Mouse (Mus musculus): Measurements from ENCODE around the gene Mapt. TPM values are rescaled to one million over a fixed set of nuclear protein-coding genes. Genes with fewer than 3 reads are reported as not detected.
A peak's percentile ranks its signal among the peaks of the same experiment; 100 is the strongest.

Gene Mapt
- total and polyA plus RNA-seq, 3 experiments: 30.1 to 91.6 (median 77.9) TPM

GRCm38 (mm10) chr11:104190008-104190407 lies 41.2 kb upstream of the Mapt start:
- TF ChIP-seq CTCF (IDR thresholded peaks at IDR 0.05): no peak
- H3K27ac ChIP-seq: no peak overlapping the region
- no peak overlapping the region for H3K4me3 ChIP-seq
- intact Hi-C loops (cut with DNase I): no loop called here
- H3K36me3 ChIP-seq (ENCODE audit: control insufficient read depth, insufficient read depth, low read length): no peaks in the 10 kb centered on the region
- H3K27me3 ChIP-seq (ENCODE audit: control insufficient read depth, insufficient read depth, low read length): no peaks in the 10 kb centered on the region
- no peaks in the 10 kb centered on the region for H3K79me2 ChIP-seq (replicated peaks; ENCODE audit: control insufficient read depth, insufficient read depth, low read length)
- 57% methylated on average over 2 of the region's 2 CpGs for WGBS
- H3K4me1 ChIP-seq (ENCODE audit: control insufficient read depth, insufficient read depth, low read length): no peaks in the 10 kb centered on the region
- DNase-seq: no peak
- H3K9ac ChIP-seq (ENCODE audit: low read depth, low read length): no peak overlapping the region

- H3K4me3 ChIP-seq: no peak overlapping the region
- no peak overlapping the region for H3K9ac ChIP-seq (ENCODE audit: low read depth, low read length)
- intact Hi-C loops (cut with DNase I): loop anchor here (5.0 kb wide), 2 partner anchors 82 to 433 kb away; no protein-coding TSS in a partner anchor
- no peaks in the 10 kb centered on the region for H3K27me3 ChIP-seq (ENCODE audit: control insufficient read depth, insufficient read depth, low read length)
- 70% methylated on average over 11 of the region's 11 CpGs for WGBS
- TF ChIP-seq EP300 (IDR thresholded peaks at IDR 0.05; ENCODE audit: insufficient read depth, low read depth, low read length): no peak
- TF ChIP-seq CTCF (IDR thresholded peaks at IDR 0.05): no peak
- no peak for TF ChIP-seq POLR2A (IDR thresholded peaks at IDR 0.05; ENCODE audit: insufficient read depth, low read depth, low read length)
- no peak overlapping the region for H3K27ac ChIP-seq
- H3K36me3 ChIP-seq (ENCODE audit: control insufficient read depth, insufficient read depth, low read length): no peaks in the 10 kb centered on the region
- DNase-seq: no peak
- H3K79me2 ChIP-seq (replicated peaks; ENCODE audit: control insufficient read depth, insufficient read depth, low read length): no peaks in the 10 kb centered on the region
- H3K4me1 ChIP-seq (ENCODE audit: control insufficient read depth, insufficient read depth, low read length): no peaks in the 10 kb centered on the region
Measured at GRCm38 (mm10) chr11:104195382-104195781, 35.8 kb upstream of the Mapt start.

- H3K79me2 ChIP-seq (replicated peaks; ENCODE audit: control insufficient read depth, insufficient read depth, low read length): no peaks in the 10 kb centered on the region
- TF ChIP-seq CTCF (IDR thresholded peaks at IDR 0.05) (peak; percentile 95), POLR2A (IDR thresholded peaks at IDR 0.05; ENCODE audit: insufficient read depth, low read depth, low read length) (no peak), EP300 (IDR thresholded peaks at IDR 0.05; ENCODE audit: insufficient read depth, low read depth, low read length) (0 out of 2 replicates have a peak, but pooled peaks have one; percentile 59)
- no peak overlapping the region for H3K9ac ChIP-seq (ENCODE audit: low read depth, low read length)
- 11% methylated on average over 9 of the region's 9 CpGs for WGBS
- no peak overlapping the region for H3K4me3 ChIP-seq
- H3K27ac ChIP-seq: no peak overlapping the region
- no peaks in the 10 kb centered on the region for H3K36me3 ChIP-seq (ENCODE audit: control insufficient read depth, insufficient read depth, low read length)
- intact Hi-C loops (cut with DNase I): loop anchor here (2.0 to 5.0 kb wide), 3 partner anchors 35 to 433 kb away; partner anchors contain the start of gene Mapt
- H3K4me1 ChIP-seq (ENCODE audit: control insufficient read depth, insufficient read depth, low read length): no peaks in the 10 kb centered on the region
- peak; percentile 39 to 71 for DNase-seq
- H3K27me3 ChIP-seq (ENCODE audit: control insufficient read depth, insufficient read depth, low read length): no peaks in the 10 kb centered on the region
Measured at GRCm38 (mm10) chr11:104195791-104196190, 35.4 kb upstream of the Mapt start.

GRCm38 (mm10) chr11:104197861-104198260 lies 33.3 kb upstream of the Mapt start:
- no peaks in the 10 kb centered on the region for H3K4me1 ChIP-seq (ENCODE audit: control insufficient read depth, insufficient read depth, low read length)
- H3K27ac ChIP-seq: no peak overlapping the region
- H3K79me2 ChIP-seq (replicated peaks; ENCODE audit: control insufficient read depth, insufficient read depth, low read length): no peaks in the 10 kb centered on the region
- WGBS: 4% methylated on average over 10 of the region's 10 CpGs
- H3K36me3 ChIP-seq (ENCODE audit: control insufficient read depth, insufficient read depth, low read length): no peaks in the 10 kb centered on the region
- DNase-seq: no peak
- TF ChIP-seq CTCF (IDR thresholded peaks at IDR 0.05) (no peak), EP300 (IDR thresholded peaks at IDR 0.05; ENCODE audit: insufficient read depth, low read depth, low read length) (no peak), POLR2A (IDR thresholded peaks at IDR 0.05; ENCODE audit: insufficient read depth, low read depth, low read length) (no peak)
- H3K9ac ChIP-seq (ENCODE audit: low read depth, low read length): no peak overlapping the region
- no peak overlapping the region for H3K4me3 ChIP-seq
- intact Hi-C loops (cut with DNase I): loop anchor here (2.0 to 5.0 kb wide), 3 partner anchors 33 to 436 kb away; partner anchors contain the start of gene Mapt
- H3K27me3 ChIP-seq (ENCODE audit: control insufficient read depth, insufficient read depth, low read length): no peaks in the 10 kb centered on the region

DNA sequence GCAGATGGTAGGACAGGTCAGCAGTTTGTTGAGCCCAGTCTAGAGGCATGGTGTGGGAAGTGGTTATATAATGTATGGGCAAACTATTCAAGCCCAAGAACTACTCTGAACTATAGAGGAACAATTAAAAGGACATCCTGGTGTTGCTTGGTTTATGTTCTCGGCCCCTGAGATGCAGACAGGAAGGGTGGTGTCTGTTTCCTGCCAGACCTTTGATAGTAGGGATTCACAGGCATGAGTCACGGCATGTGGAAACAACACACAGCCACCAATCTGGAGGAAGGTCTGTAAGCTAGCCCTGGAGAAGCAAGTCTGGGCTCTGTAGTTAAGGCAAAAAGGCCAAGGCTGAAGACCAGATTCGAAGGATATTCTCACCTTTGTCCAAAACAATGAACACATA lies 27.9 kb upstream of the Mapt start:
- Histone ChIP-seq H3K79me2 (replicated peaks; ENCODE audit: control insufficient read depth, insufficient read depth, low read length) (no peaks in the 10 kb centered on the region), H3K4me1 (ENCODE audit: control insufficient read depth, insufficient read depth, low read length) (no peaks in the 10 kb centered on the region), H3K27ac (no peak overlapping the region), H3K9ac (ENCODE audit: low read depth, low read length) (no peak overlapping the region), H3K27me3 (ENCODE audit: control insufficient read depth, insufficient read depth, low read length) (no peaks in the 10 kb centered on the region), H3K4me3 (no peak overlapping the region), H3K36me3 (ENCODE audit: control insufficient read depth, insufficient read depth, low read length) (no peaks in the 10 kb centered on the region)
- WGBS: 42% methylated on average over 3 of the region's 3 CpGs
- no peak for DNase-seq
- intact Hi-C loops (cut with DNase I): no loop called here
- no peak for TF ChIP-seq POLR2A (IDR thresholded peaks at IDR 0.05; ENCODE audit: insufficient read depth, low read depth, low read length)
- TF ChIP-seq EP300 (IDR thresholded peaks at IDR 0.05; ENCODE audit: insufficient read depth, low read depth, low read length): no peak
- TF ChIP-seq CTCF (IDR thresholded peaks at IDR 0.05): no peak

DNA sequence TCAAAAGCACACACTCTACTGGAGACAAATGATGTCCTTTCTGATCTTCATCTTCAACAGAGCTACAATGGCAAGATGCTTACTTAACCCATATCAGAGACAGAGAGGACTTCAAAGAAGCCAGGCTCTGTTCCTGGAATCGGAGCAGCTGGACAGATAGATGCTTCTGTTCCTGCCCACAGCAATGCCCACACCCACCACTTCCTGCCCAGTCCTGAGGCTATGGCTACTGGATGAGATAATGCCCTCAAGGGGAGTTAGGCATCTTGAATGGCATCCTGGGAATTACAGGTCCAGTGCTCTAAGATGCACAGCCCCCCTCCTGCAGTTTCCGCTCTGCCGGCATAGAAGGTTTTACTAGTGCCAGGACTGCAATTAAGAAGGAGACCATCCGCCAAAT lies 24.6 kb upstream of the Mapt start:
- intact Hi-C loops (cut with DNase I): no loop called here
- H3K4me1 ChIP-seq (ENCODE audit: control insufficient read depth, insufficient read depth, low read length): no peaks in the 10 kb centered on the region
- H3K27ac ChIP-seq: no peak overlapping the region
- H3K36me3 ChIP-seq (ENCODE audit: control insufficient read depth, insufficient read depth, low read length): no peaks in the 10 kb centered on the region
- TF ChIP-seq CTCF (IDR thresholded peaks at IDR 0.05): no peak
- TF ChIP-seq POLR2A (IDR thresholded peaks at IDR 0.05; ENCODE audit: insufficient read depth, low read depth, low read length): no peak
- TF ChIP-seq EP300 (IDR thresholded peaks at IDR 0.05; ENCODE audit: insufficient read depth, low read depth, low read length): no peak
- DNase-seq: no peak
- 50% methylated on average over 4 of the region's 4 CpGs for WGBS
- H3K4me3 ChIP-seq: no peak overlapping the region
- no peaks in the 10 kb centered on the region for H3K79me2 ChIP-seq (replicated peaks; ENCODE audit: control insufficient read depth, insufficient read depth, low read length)
- peaks cover 2% of the 10 kb centered on the region; the same call in 1 of the 2 replicates for H3K27me3 ChIP-seq (ENCODE audit: control insufficient read depth, insufficient read depth, low read length)
- no peak overlapping the region for H3K9ac ChIP-seq (ENCODE audit: low read depth, low read length)
